Mouse (Mus musculus) frontal cortex, adult (tissue): ENCODE data around the gene Snd1.
"Not testable (repeated sequence)": the region's sequence is repeated elsewhere in the genome, so short reads cannot be mapped to it uniquely, and the experiment has no call there.

Experiments
- ATAC-seq: cut with Nextera tagmentation; 2 replicates; pipeline ENCODE4 v1.9.2; 2017; ENCODE audit warnings: mild to moderate bottlenecking, moderate library complexity, mixed read lengths; ENCODE audit not compliant: low TSS enrichment

Gene Snd1

GRCm38 (mm10) chr6:28902573-28902972, 427.6 kb downstream of the Snd1 start:
- ATAC-seq: no peak

DNA sequence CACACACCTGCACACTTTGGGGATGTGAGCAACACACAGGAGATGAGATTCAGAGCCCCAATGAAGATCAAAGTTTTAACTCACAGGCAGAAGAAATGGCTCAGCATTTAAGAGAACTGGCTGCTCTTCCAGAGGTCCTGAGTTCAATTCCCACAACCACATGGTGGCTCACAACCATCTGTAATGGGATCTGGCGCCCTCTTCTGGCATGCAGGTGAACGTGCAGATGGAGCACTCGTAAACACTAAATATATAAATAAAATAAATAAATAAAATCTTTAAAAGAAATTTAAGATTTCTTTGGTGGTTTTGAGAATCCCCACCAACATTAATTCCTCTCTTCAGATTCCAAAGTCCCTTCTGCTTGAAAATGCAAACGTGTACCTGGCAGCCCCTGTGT, 429.5 kb downstream of the Snd1 start:
- ATAC-seq: no peak

- ATAC-seq: no peak
Measured at GRCm38 (mm10) chr6:28905301-28905700, 430.4 kb downstream of the Snd1 start.

DNA sequence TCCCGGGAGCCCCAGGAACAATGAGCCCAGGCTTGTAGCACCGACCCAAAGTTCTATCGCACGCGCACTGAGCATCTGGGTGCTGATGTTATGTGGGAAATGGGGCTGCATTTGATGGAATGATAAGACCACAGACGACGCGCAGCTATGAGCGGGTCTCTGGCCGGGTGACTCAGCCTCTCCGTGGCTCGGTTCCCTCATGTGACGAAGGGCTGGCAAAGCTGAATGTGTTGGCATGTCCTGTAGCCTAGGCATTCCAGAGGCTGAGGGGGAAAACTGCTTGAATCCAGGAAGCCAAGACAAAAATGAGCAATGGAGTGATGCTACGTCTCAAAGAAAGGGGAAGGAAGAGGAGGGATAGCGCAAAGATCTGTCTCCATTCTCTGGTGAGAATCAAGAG, 434.9 kb downstream of the Snd1 start:
- ATAC-seq: no peak

DNA sequence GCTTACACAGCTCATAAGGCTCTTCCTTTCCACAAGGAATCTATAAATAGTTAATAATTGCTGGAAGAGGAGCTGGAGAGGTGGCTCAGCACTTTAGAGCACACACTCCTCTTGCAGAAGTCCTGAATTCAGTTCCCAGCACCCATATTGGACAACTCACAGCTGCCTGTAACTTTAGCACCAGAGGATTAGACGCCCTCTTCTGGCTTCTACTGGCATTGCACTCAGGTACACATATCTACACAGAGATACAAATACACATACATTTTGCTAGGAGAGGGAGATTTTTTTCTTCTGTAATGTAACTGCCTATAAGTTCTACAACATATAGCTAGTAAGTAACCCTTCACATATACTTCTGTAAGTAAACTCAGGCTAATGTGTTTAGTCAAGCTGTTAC, 440.0 kb downstream of the Snd1 start:
- no peak for ATAC-seq

DNA sequence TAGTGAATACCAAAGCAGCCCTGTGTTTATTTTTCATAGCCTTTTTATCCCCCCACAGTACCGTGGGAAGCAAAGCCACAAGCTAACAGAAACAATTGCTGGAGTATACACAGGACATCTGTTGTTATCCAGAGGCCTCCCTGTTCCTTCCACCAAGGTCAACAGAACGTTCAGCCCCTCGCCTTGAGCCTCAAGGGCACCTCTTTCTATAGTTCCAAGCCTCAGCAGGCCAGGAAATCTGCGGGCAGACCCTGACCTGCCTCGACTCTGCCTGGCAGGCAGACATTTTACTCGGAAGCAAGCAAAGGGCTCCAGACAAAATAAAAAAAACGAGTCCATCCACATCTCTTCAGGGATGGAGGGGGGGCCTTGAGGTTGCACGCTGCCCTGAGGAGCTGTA, 441.7 kb downstream of the Snd1 start:
- ATAC-seq: no peak

DNA sequence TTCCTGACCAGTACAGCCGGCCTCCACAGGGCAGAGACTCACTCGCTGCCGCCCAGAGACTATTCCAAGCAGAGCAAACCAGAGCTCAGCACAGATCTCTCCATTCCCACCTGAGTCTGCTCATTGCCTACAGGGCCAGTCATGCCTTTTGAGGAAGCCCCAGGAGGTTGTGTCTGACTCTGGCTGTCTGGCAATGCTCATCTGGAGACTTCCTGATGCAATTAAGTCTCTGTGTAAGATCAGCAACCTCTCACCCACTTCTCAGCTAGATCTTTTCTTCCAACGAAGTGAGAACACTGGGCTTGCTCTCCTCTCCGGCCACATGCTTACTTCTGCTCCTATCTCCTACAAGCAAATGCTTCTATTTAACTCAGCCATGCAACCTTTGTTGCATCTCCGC, 444.4 kb downstream of the Snd1 start:
- no peak for ATAC-seq

DNA sequence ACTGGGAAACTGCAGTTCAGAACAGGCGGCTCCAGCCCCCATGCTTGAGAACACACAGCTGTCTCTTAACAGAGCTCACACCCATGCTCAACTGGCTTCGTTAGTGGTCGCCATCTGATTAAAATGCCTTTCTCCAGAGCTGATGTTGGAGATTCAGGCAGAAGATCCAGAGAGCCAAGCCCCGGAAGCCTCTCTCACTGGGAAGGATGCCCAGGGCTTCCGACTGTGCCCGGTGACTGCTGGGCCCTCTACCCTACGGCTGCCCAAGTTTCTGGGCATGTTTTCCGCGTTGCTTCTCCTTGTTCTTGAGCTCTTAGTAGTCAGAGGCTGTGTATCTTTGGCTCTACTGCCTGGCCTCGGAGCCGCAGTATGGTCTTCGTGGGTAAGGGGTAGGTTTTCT, 447.4 kb downstream of the Snd1 start:
- no peak for ATAC-seq

- no peak for ATAC-seq
Measured at GRCm38 (mm10) chr6:28923091-28923824, 448.3 kb downstream of the Snd1 start.

GRCm38 (mm10) chr6:28923837-28924236, 448.9 kb downstream of the Snd1 start:
- 0 out of 2 replicates have a peak, but pooled peaks have one; percentile 23 for ATAC-seq

- not testable (repeated sequence) for ATAC-seq
Measured at GRCm38 (mm10) chr6:28927987-28928386, 453.0 kb downstream of the Snd1 start.

GRCm38 (mm10) chr6:28929169-28929803, 454.3 kb downstream of the Snd1 start:
- ATAC-seq: not testable (repeated sequence)

GRCm38 (mm10) chr6:28931234-28931633, 456.3 kb downstream of the Snd1 start:
- no peak for ATAC-seq

- ATAC-seq: no peak
Measured at GRCm38 (mm10) chr6:28931636-28932327, 456.8 kb downstream of the Snd1 start.

DNA sequence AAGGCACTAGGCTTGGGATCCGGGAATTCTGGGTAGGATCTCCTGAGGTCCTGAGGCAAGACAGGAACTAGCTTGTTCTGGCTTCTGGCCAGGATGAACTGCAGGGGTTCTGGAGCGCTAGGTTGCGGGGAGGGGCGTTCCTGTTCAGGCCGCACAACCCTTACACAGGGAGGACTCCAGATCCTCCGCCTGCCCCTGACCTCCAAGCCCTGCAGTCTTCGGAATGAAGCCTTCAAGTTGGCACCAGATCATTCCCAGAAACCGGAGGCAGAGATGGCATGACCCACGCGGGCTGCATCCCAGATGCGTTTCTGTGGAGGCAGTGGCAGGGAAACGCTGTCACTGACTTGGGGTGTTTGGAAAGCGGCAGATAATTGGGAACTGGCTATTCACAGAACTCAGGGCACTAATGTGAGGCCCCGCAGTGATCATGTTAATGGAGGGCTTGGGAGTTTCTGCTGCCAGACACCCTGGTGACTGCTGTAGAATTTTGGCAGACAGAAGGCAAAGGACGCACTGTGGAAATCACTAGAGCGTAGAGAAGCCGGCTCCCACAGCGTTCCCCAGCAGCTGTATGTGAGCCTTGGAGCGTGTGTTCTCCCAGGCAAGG, 457.5 kb downstream of the Snd1 start:
- peak; percentile 83 for ATAC-seq

DNA sequence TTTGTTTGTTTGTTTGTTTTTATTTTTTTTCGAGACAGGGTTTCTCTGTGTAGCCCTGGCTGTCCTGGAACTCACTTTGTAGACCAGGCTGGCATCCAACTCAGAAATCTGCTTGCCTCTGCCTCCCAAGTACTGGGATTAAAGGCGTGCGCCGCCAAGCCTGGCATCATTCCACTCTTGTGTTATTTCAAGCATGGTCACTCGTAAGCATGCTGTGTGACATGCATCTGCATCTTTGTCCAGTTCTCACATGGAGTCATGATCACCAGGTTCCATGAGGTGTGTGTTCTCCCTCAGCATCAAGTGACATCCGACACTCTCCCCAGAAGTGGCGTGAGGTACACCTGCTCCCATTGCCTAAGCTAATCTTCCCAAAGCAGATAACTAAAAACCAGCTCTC, 460.8 kb downstream of the Snd1 start:
- ATAC-seq: no peak

GRCm38 (mm10) chr6:28947254-28947653, 472.3 kb downstream of the Snd1 start:
- no peak for ATAC-seq

- peak; percentile 86; the same call in 1 of the 2 replicates for ATAC-seq
Measured at GRCm38 (mm10) chr6:28949269-28949668, 474.3 kb downstream of the Snd1 start.

DNA sequence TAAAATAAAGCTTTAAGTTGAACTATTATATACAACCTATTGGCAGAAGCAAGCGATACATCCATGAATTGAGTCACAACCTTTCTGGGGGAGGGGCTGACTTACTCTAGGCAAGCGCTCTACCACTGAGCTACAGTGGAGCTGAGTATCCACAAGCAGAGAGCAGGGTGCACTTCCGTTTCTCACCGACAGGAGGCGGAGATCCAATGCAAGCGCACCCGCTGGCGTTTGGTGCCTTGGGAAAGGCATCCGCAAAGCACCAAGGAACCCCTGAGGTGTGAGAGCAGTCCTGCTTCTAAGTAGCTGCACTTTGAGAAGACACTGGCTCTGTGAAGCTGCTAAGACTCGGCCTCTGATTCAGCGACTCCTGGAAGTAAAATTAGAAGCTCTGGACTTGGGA, 480.6 kb downstream of the Snd1 start:
- peak; percentile 78 for ATAC-seq

- no peak for ATAC-seq
Measured at GRCm38 (mm10) chr6:28957486-28957885, 482.5 kb downstream of the Snd1 start.

GRCm38 (mm10) chr6:28963178-28963577, 488.2 kb downstream of the Snd1 start:
- no peak for ATAC-seq

DNA sequence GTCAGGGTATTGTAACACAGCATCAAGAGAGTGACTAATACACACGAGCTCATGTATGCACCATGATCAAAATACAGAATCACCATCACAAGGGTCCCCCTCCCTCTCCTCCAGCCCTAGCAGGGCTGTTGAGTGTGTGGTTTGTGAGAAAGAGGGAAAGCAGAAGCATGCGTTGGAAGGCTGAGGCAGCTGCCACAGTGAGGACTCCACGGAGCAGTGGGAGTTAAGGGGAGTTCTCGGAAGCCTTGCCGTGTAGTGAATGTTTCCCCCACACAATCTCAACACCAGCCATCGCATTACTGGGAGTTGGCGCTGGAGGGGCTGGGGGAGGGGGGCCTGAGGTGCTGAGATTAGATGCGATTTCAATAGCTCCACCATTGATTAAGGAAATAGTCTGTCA, 490.3 kb downstream of the Snd1 start:
- peak; percentile 75 for ATAC-seq
